Mouse (Mus musculus) intestine, embryonic 15.5 days (tissue): ENCODE measurements at regions not wholly inside any gene's neighbourhood (a gene's known extent, or its start where the extent isn't known, plus 50 kb on each side); places are given as distances from the start of the nearest gene placed in this dataset.

Experiments
- ATAC-seq: fragments of 200-750 bp; cut with Nextera tagmentation; 2 replicates; pipeline ENCODE4 v1.8.0; 2017; ENCODE audit warnings: moderate TSS enrichment, moderate library complexity
- H3K27ac ChIP-seq: fragments of 300-500 bp; sonication (generic); 2 replicates; pipeline ENCODE4 v1.5.1; 2015; ENCODE audit warnings: mild to moderate bottlenecking, inconsistent platforms
- H3K27me3 ChIP-seq: fragments of 300-500 bp; sonication (generic); replicated peaks from 2 replicates; pipeline ENCODE4 v1.6.1; 2015; ENCODE audit warnings: inconsistent platforms
- H3K36me3 ChIP-seq: fragments of 300-500 bp; sonication (generic); 2 replicates; pipeline ENCODE4 v1.6.1; 2015; ENCODE audit warnings: inconsistent platforms
- H3K4me1 ChIP-seq: fragments of 300-500 bp; sonication (generic); replicated peaks from 2 replicates; pipeline ENCODE4 v1.6.1; 2015; ENCODE audit warnings: inconsistent platforms
- H3K4me2 ChIP-seq: fragments of 300-500 bp; sonication (generic); replicated peaks from 2 replicates; pipeline ENCODE4 v1.6.1; 2015; ENCODE audit warnings: mild to moderate bottlenecking, inconsistent platforms
- H3K4me3 ChIP-seq: fragments of 300-500 bp; sonication (generic); replicated peaks from 2 replicates; pipeline ENCODE4 v1.5.1; 2015; ENCODE audit warnings: inconsistent platforms
- H3K9ac ChIP-seq: fragments of 300-500 bp; sonication (generic); 2 replicates; pipeline ENCODE4 v1.6.1; 2015; ENCODE audit warnings: inconsistent platforms
- H3K9me3 ChIP-seq: fragments of 300-500 bp; sonication (generic); 2 replicates; pipeline ENCODE4 v1.6.1; 2016; ENCODE audit warnings: inconsistent platforms
- WGBS: fragments of 180-500 bp; shearing (Covaris S2); methylation state at CpG from one replicate; pipeline ENCODE4 v1.1.7; 2015; 5-methylcytosine and 5-hydroxymethylcytosine counted together

GRCm38 (mm10) chr10:67383802-67384567 is 98.9 kb upstream of the Nrbf2 start:
- no peak overlapping the region for H3K9ac ChIP-seq
- no peak overlapping the region for H3K4me2 ChIP-seq
- H3K9me3 ChIP-seq: no peaks in the 10 kb centered on the region
- no peaks in the 10 kb centered on the region for H3K27me3 ChIP-seq
- WGBS: 89% methylated on average over 16 of the region's 16 CpGs
- ATAC-seq: no peak
- no peak overlapping the region for H3K4me3 ChIP-seq
- H3K4me1 ChIP-seq: no peaks in the 10 kb centered on the region
- H3K27ac ChIP-seq: no peak overlapping the region
- H3K36me3 ChIP-seq: no peaks in the 10 kb centered on the region

- Histone ChIP-seq H3K4me2 (no peak overlapping the region), H3K9me3 (no peaks in the 10 kb centered on the region), H3K27ac (no peak overlapping the region), H3K9ac (no peak overlapping the region), H3K4me1 (no peaks in the 10 kb centered on the region), H3K27me3 (no peaks in the 10 kb centered on the region), H3K4me3 (no peak overlapping the region), H3K36me3 (no peaks in the 10 kb centered on the region)
- WGBS: 84% methylated on average over 4 of the region's 4 CpGs
- ATAC-seq: no peak
These were observed 99.5 kb upstream of the Nrbf2 start for GRCm38 (mm10) chr10:67384568-67384958.

GRCm38 (mm10) chr10:67385966-67386365 is 100.9 kb upstream of the Nrbf2 start:
- Histone ChIP-seq H3K4me1 (no peaks in the 10 kb centered on the region), H3K4me2 (no peak overlapping the region), H3K27me3 (no peaks in the 10 kb centered on the region), H3K9ac (no peak overlapping the region), H3K4me3 (no peak overlapping the region), H3K27ac (no peak overlapping the region), H3K36me3 (no peaks in the 10 kb centered on the region), H3K9me3 (no peaks in the 10 kb centered on the region)
- no peak for ATAC-seq
- 74% methylated on average over 5 of the region's 5 CpGs for WGBS

- Histone ChIP-seq H3K4me3 (no peak overlapping the region), H3K9ac (no peak overlapping the region), H3K36me3 (no peaks in the 10 kb centered on the region), H3K9me3 (no peaks in the 10 kb centered on the region), H3K4me1 (no peaks in the 10 kb centered on the region), H3K27me3 (0 out of 2 replicates have a peak, but pooled peaks cover 5% of the 10 kb centered on the region), H3K4me2 (no peak overlapping the region), H3K27ac (no peak overlapping the region)
- 62% methylated on average over 6 of the region's 6 CpGs for WGBS
- ATAC-seq: no peak
These were observed 103.7 kb upstream of the Nrbf2 start for GRCm38 (mm10) chr10:67388755-67389154.

GRCm38 (mm10) chr10:67400434-67400833 is 115.3 kb upstream of the Nrbf2 start:
- Histone ChIP-seq H3K4me3 (no peak overlapping the region), H3K4me1 (no peaks in the 10 kb centered on the region), H3K9ac (no peak overlapping the region), H3K9me3 (no peaks in the 10 kb centered on the region), H3K4me2 (no peak overlapping the region), H3K36me3 (no peaks in the 10 kb centered on the region), H3K27me3 (no peaks in the 10 kb centered on the region), H3K27ac (no peak overlapping the region)
- 62% methylated on average over 5 of the region's 5 CpGs for WGBS
- no peak for ATAC-seq

GRCm38 (mm10) chr10:67401409-67401808 is 116.3 kb upstream of the Nrbf2 start:
- no peak overlapping the region for H3K27ac ChIP-seq
- H3K9ac ChIP-seq: no peak overlapping the region
- H3K27me3 ChIP-seq: no peaks in the 10 kb centered on the region
- no peaks in the 10 kb centered on the region for H3K4me1 ChIP-seq
- H3K9me3 ChIP-seq: no peaks in the 10 kb centered on the region
- no peaks in the 10 kb centered on the region for H3K36me3 ChIP-seq
- WGBS: 54% methylated on average over 6 of the region's 6 CpGs
- ATAC-seq: no peak
- H3K4me2 ChIP-seq: no peak overlapping the region
- H3K4me3 ChIP-seq: no peak overlapping the region

- ATAC-seq: no peak
- WGBS: 87% methylated on average over 8 of the region's 8 CpGs
- Histone ChIP-seq H3K27me3 (no peaks in the 10 kb centered on the region), H3K9ac (no peak overlapping the region), H3K27ac (no peak overlapping the region), H3K4me2 (no peak overlapping the region), H3K9me3 (no peaks in the 10 kb centered on the region), H3K4me3 (no peak overlapping the region), H3K36me3 (no peaks in the 10 kb centered on the region), H3K4me1 (no peaks in the 10 kb centered on the region)
These were observed 117.7 kb upstream of the Egr2 start for GRCm38 (mm10) chr10:67417529-67417928.

- Histone ChIP-seq H3K4me2 (no peak overlapping the region), H3K36me3 (no peaks in the 10 kb centered on the region), H3K4me3 (no peak overlapping the region), H3K27me3 (no peaks in the 10 kb centered on the region), H3K4me1 (no peaks in the 10 kb centered on the region), H3K9me3 (no peaks in the 10 kb centered on the region), H3K9ac (no peak overlapping the region), H3K27ac (no peak overlapping the region)
- ATAC-seq: no peak
- 81% methylated on average over 5 of the region's 5 CpGs for WGBS
These were observed 114.5 kb upstream of the Egr2 start for GRCm38 (mm10) chr10:67420761-67421160.

- H3K27me3 ChIP-seq: no peaks in the 10 kb centered on the region
- no peaks in the 10 kb centered on the region for H3K9me3 ChIP-seq
- no peak overlapping the region for H3K4me3 ChIP-seq
- no peak overlapping the region for H3K27ac ChIP-seq
- no peaks in the 10 kb centered on the region for H3K4me1 ChIP-seq
- WGBS: 97% methylated on average over 6 of the region's 6 CpGs
- H3K36me3 ChIP-seq: no peaks in the 10 kb centered on the region
- no peak overlapping the region for H3K4me2 ChIP-seq
- no peak overlapping the region for H3K9ac ChIP-seq
- ATAC-seq: no peak
These were observed 109.9 kb upstream of the Egr2 start for GRCm38 (mm10) chr10:67425407-67425806.

- H3K4me2 ChIP-seq: no peak overlapping the region
- H3K9me3 ChIP-seq: no peaks in the 10 kb centered on the region
- H3K27ac ChIP-seq: no peak overlapping the region
- no peak overlapping the region for H3K4me3 ChIP-seq
- no peaks in the 10 kb centered on the region for H3K4me1 ChIP-seq
- no peaks in the 10 kb centered on the region for H3K36me3 ChIP-seq
- no peak for ATAC-seq
- H3K27me3 ChIP-seq: no peaks in the 10 kb centered on the region
- 51% methylated on average over 10 of the region's 10 CpGs for WGBS
- no peak overlapping the region for H3K9ac ChIP-seq
These were observed 108.1 kb upstream of the Egr2 start for GRCm38 (mm10) chr10:67427220-67427619.

- H3K4me1 ChIP-seq: no peaks in the 10 kb centered on the region
- no peak for ATAC-seq
- WGBS: 83% methylated on average over 2 of the region's 2 CpGs
These were observed 104.5 kb upstream of the Egr2 start for GRCm38 (mm10) chr10:67430805-67431204.

GRCm38 (mm10) chr10:67439042-67439635 is 96.1 kb upstream of the Egr2 start:
- Histone ChIP-seq H3K36me3 (no peaks in the 10 kb centered on the region), H3K9me3 (no peaks in the 10 kb centered on the region), H3K27me3 (no peaks in the 10 kb centered on the region), H3K4me2 (no peak overlapping the region), H3K4me1 (no peaks in the 10 kb centered on the region), H3K4me3 (no peak overlapping the region), H3K9ac (no peak overlapping the region), H3K27ac (no peak overlapping the region)
- no peak for ATAC-seq
- 88% methylated on average over 15 of the region's 15 CpGs for WGBS

More at GRCm38 (mm10) chr10:67430805-67431204, 104.5 kb upstream of the Egr2 start:
- H3K36me3 ChIP-seq: no peaks in the 10 kb centered on the region
- no peak overlapping the region for H3K4me2 ChIP-seq
- H3K27ac ChIP-seq: no peak overlapping the region
- no peak overlapping the region for H3K9ac ChIP-seq
- H3K9me3 ChIP-seq: no peaks in the 10 kb centered on the region
- no peak overlapping the region for H3K4me3 ChIP-seq
- no peaks in the 10 kb centered on the region for H3K27me3 ChIP-seq

- H3K9ac ChIP-seq: no peak overlapping the region
- no peaks in the 10 kb centered on the region for H3K36me3 ChIP-seq
- H3K4me1 ChIP-seq: no peaks in the 10 kb centered on the region
- H3K9me3 ChIP-seq: no peaks in the 10 kb centered on the region
- H3K27me3 ChIP-seq: no peaks in the 10 kb centered on the region
- ATAC-seq: no peak
- no peak overlapping the region for H3K4me3 ChIP-seq
- no peak overlapping the region for H3K27ac ChIP-seq
- WGBS: 87% methylated on average over 5 of the region's 5 CpGs
- H3K4me2 ChIP-seq: no peak overlapping the region
These were observed 95.4 kb upstream of the Egr2 start for GRCm38 (mm10) chr10:67439844-67440243.
